Mouse (Mus musculus) intestine, embryonic 14.5 days (tissue): ENCODE measurements around the gene Krtap7-1. TPM values are rescaled to one million over a fixed set of nuclear protein-coding genes. Genes with fewer than 3 reads are reported as not detected.

Experiments used
- ATAC-seq: fragments of 200-750 bp; cut with Nextera tagmentation; replicated peaks from 2 replicates; pipeline ENCODE4 v1.8.0; 2017; ENCODE audit warnings: low read depth, moderate number of reproducible peaks, moderate TSS enrichment, moderate library complexity; ENCODE audit not compliant: low FRiP score, low TSS enrichment
- DNase-seq: peaks from one replicate; pipeline ENCODE4 v3.0.0-alpha.2; 2018; ENCODE audit warnings: low spot score
- H3K27ac ChIP-seq: fragments of 300-500 bp; sonication (generic); 2 replicates; pipeline ENCODE4 v1.5.1; 2014; ENCODE audit warnings: low read depth, mild to moderate bottlenecking, control low read depth
- H3K27me3 ChIP-seq: fragments of 300-500 bp; sonication (generic); replicated peaks from 2 replicates; pipeline ENCODE4 v1.6.1; 2014; ENCODE audit warnings: low read length, control low read depth; ENCODE audit not compliant: control insufficient read depth, insufficient read depth
- H3K36me3 ChIP-seq: fragments of 300-500 bp; sonication (generic); 2 replicates; pipeline ENCODE4 v1.6.1; 2014; ENCODE audit warnings: low read length, control low read depth; ENCODE audit not compliant: control insufficient read depth, insufficient read depth
- H3K4me1 ChIP-seq: fragments of 300-500 bp; sonication (generic); replicated peaks from 2 replicates; pipeline ENCODE4 v1.6.1; 2014; ENCODE audit warnings: low read length, control low read depth, mixed read lengths; ENCODE audit not compliant: control insufficient read depth, insufficient read depth
- H3K4me2 ChIP-seq: fragments of 300-500 bp; sonication (generic); 2 replicates; pipeline ENCODE4 v1.6.1; 2014; ENCODE audit warnings: low read length
- H3K4me3 ChIP-seq: fragments of 300-500 bp; sonication (generic); 2 replicates; pipeline ENCODE4 v1.5.1; 2014; ENCODE audit warnings: low read depth, low read length, control low read depth, mixed read lengths
- H3K9ac ChIP-seq: fragments of 300-500 bp; sonication (generic); 2 replicates; pipeline ENCODE4 v1.6.1; 2014; ENCODE audit warnings: mild to moderate bottlenecking, low read length
- H3K9me3 ChIP-seq: fragments of 300-500 bp; sonication (generic); 2 replicates; pipeline ENCODE4 v1.6.1; 2016; ENCODE audit warnings: low read length, control low read depth; ENCODE audit not compliant: control insufficient read depth
- WGBS: fragments of 180-500 bp; shearing (Covaris S2); extraction: QIAGEN DNeasy Blood & Tissue Kit; methylation state at CpG from one replicate; pipeline ENCODE4 v1.1.7; 2014; 5-methylcytosine and 5-hydroxymethylcytosine counted together
- polyA plus RNA-seq: library from polyadenylated mRNA; unstranded; fragments of >200 nt; fragmentation: Nextera tagmentation; extraction: Ambion mirVana; gene quantifications from 2 replicates; pipeline ENCODE4 v1.2.1, GENCODE M21; 2014

The Krtap7-1 gene
- polyA plus RNA-seq, 1 experiment from 2014 or later, result not detected

- H3K27ac ChIP-seq, result no peak overlapping the region
- no peaks in the 10 kb centered on the region for H3K9me3 ChIP-seq
- H3K4me3 ChIP-seq, result no peak overlapping the region
- no peak overlapping the region for H3K4me2 ChIP-seq
- no peak overlapping the region for H3K9ac ChIP-seq
- 83% methylated on average over 6 of the region's 6 CpGs for WGBS
- H3K4me1 ChIP-seq, result no peaks in the 10 kb centered on the region
- H3K27me3 ChIP-seq, result no peaks in the 10 kb centered on the region
- no peaks in the 10 kb centered on the region for H3K36me3 ChIP-seq
- ATAC-seq, result no peak
- DNase-seq, result no peak
Measured at GRCm38 (mm10) chr16:89520091-89520490, 12.0 kb upstream of the Krtap7-1 start.

GRCm38 (mm10) chr16:89517635-89518034, 9.5 kb upstream of the Krtap7-1 start:
- no peak overlapping the region for H3K9ac ChIP-seq
- no peaks in the 10 kb centered on the region for H3K27me3 ChIP-seq
- H3K36me3 ChIP-seq, result no peaks in the 10 kb centered on the region
- DNase-seq (no peak), ATAC-seq (no peak)
- no peaks in the 10 kb centered on the region for H3K4me1 ChIP-seq
- no peak overlapping the region for H3K27ac ChIP-seq
- H3K4me3 ChIP-seq, result no peak overlapping the region
- no peak overlapping the region for H3K4me2 ChIP-seq
- 62% methylated on average over 9 of the region's 9 CpGs for WGBS
- H3K9me3 ChIP-seq, result no peaks in the 10 kb centered on the region

- Histone ChIP-seq H3K9ac (no peak overlapping the region), H3K4me2 (no peak overlapping the region), H3K27me3 (no peaks in the 10 kb centered on the region), H3K9me3 (no peaks in the 10 kb centered on the region), H3K4me3 (no peak overlapping the region), H3K36me3 (no peaks in the 10 kb centered on the region), H3K4me1 (no peaks in the 10 kb centered on the region), H3K27ac (no peak overlapping the region)
- no peak for DNase-seq
- WGBS, result 80% methylated on average over 7 of the region's 7 CpGs
- ATAC-seq, result no peak
Measured at GRCm38 (mm10) chr16:89513431-89513830, 5.3 kb upstream of the Krtap7-1 start.

DNA sequence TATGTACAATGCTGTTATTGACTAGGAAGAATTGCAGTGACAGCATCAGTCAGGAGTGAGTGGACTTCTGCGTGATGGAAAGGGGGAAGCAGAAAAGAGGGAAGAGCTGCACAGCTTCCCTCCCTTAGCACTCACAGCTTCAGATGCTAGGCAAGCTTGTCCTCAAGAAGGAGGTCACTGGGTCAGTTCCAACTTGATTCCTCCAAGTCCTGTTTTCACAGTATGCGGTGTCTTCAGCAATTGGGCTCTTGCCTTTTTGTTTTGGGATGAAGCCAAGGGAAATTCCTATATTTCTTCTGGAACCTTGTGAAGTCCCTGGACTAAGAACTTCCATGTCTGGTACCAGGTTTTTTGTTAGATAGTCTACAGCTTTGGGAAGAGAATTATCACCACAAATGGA, 4.6 kb downstream of the Krtap7-1 start:
- DNase-seq, result no peak
- Histone ChIP-seq H3K4me3 (no peak overlapping the region), H3K4me1 (no peaks in the 10 kb centered on the region), H3K27me3 (no peaks in the 10 kb centered on the region), H3K27ac (no peak overlapping the region), H3K9ac (no peak overlapping the region), H3K9me3 (no peaks in the 10 kb centered on the region), H3K4me2 (no peak overlapping the region), H3K36me3 (no peaks in the 10 kb centered on the region)
- no peak for ATAC-seq
- WGBS, result 84% methylated on average over 2 of the region's 2 CpGs

DNA sequence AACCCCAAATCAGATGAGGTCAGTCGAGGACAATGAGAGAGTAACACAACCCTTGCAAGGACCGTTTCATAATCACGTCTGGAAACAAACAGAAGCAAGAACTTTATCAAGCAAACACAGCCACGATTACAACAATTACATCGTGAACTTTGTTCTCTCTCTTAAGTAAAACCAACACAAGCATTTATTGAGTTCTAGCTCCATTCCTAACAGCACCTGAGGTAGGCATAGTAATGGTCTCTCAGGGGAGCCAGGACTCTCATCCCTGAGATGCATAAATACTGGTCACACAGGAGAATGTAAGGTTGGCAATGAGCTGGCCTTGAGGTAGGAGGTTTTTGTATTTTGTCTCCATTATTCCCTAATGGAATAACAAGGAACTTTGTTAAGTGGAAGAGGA, 6.3 kb downstream of the Krtap7-1 start:
- 69% methylated on average over 5 of the region's 5 CpGs for WGBS
- ATAC-seq (no peak), DNase-seq (no peak)
- H3K4me1 ChIP-seq, result no peaks in the 10 kb centered on the region
- H3K9me3 ChIP-seq, result no peaks in the 10 kb centered on the region
- no peak overlapping the region for H3K27ac ChIP-seq
- H3K27me3 ChIP-seq, result no peaks in the 10 kb centered on the region
- H3K9ac ChIP-seq, result no peak overlapping the region
- no peak overlapping the region for H3K4me2 ChIP-seq
- no peak overlapping the region for H3K4me3 ChIP-seq
- no peaks in the 10 kb centered on the region for H3K36me3 ChIP-seq

- H3K27me3 ChIP-seq, result no peaks in the 10 kb centered on the region
- DNase-seq (no peak), ATAC-seq (no peak)
- 90% methylated on average over 5 of the region's 5 CpGs for WGBS
- H3K9ac ChIP-seq, result no peak overlapping the region
- H3K36me3 ChIP-seq, result no peaks in the 10 kb centered on the region
- no peaks in the 10 kb centered on the region for H3K4me1 ChIP-seq
- no peaks in the 10 kb centered on the region for H3K9me3 ChIP-seq
- no peak overlapping the region for H3K4me2 ChIP-seq
- no peak overlapping the region for H3K4me3 ChIP-seq
- no peak overlapping the region for H3K27ac ChIP-seq
Measured at GRCm38 (mm10) chr16:89497002-89497401, 11.1 kb downstream of the Krtap7-1 start.

GRCm38 (mm10) chr16:89495394-89496153, 12.5 kb downstream of the Krtap7-1 start:
- no peaks in the 10 kb centered on the region for H3K4me1 ChIP-seq
- H3K4me3 ChIP-seq, result no peak overlapping the region
- 81% methylated on average over 7 of the region's 7 CpGs for WGBS

GRCm38 (mm10) chr16:89487852-89488251, 20.3 kb downstream of the Krtap7-1 start, which contains the start of gene Krtap8-1:
Gene Krtap8-1 (minus strand): TSS chr16:89487952.
- Histone ChIP-seq H3K36me3 (no peaks in the 10 kb centered on the region), H3K4me1 (no peaks in the 10 kb centered on the region), H3K9me3 (no peaks in the 10 kb centered on the region), H3K9ac (no peak within 1 kb of the TSS), H3K27ac (no peak within 1 kb of the TSS), H3K27me3 (no peaks in the 10 kb centered on the region), H3K4me2 (no peak within 1 kb of the TSS), H3K4me3 (no peak within 1 kb of the TSS)
- no peak for DNase-seq
- no peak for ATAC-seq
- WGBS, result 82% methylated on average over 7 of the region's 7 CpGs

More at GRCm38 (mm10) chr16:89495394-89496153, 12.5 kb downstream of the Krtap7-1 start:
- Histone ChIP-seq H3K4me2 (no peak overlapping the region), H3K36me3 (no peaks in the 10 kb centered on the region), H3K27me3 (no peaks in the 10 kb centered on the region), H3K27ac (no peak overlapping the region), H3K9ac (no peak overlapping the region), H3K9me3 (no peaks in the 10 kb centered on the region)
- ATAC-seq (no peak), DNase-seq (no peak)

GRCm38 (mm10) chr16:89477679-89478314, 30.3 kb downstream of the Krtap7-1 start:
- 81% methylated on average over 12 of the region's 12 CpGs for WGBS
- Histone ChIP-seq H3K27ac (no peak overlapping the region), H3K27me3 (no peaks in the 10 kb centered on the region), H3K4me3 (no peak overlapping the region), H3K9me3 (no peaks in the 10 kb centered on the region), H3K4me2 (no peak overlapping the region), H3K9ac (no peak overlapping the region), H3K36me3 (no peaks in the 10 kb centered on the region), H3K4me1 (no peaks in the 10 kb centered on the region)
- DNase-seq, result no peak
- no peak; the same call in 1 of the 2 replicates for ATAC-seq
